Mouse (Mus musculus) embryonic fibroblast, embryonic 13.5 days (primary cell): Measurements from ENCODE around the gene Abca3.

Source experiments
- CTCF ChIP-seq: IDR thresholded peaks from 2 replicates; pipeline ENCODE4 v1.5.1; 2011; ENCODE audit warnings: mild to moderate bottlenecking, control low read depth, low read length, moderate library complexity, borderline replicate concordance; ENCODE audit not compliant: insufficient read depth
- POLR2A ChIP-seq: IDR thresholded peaks from 2 replicates; pipeline ENCODE4 v1.6.1; 2011; ENCODE audit warnings: low read depth, mild to moderate bottlenecking, control low read depth, low read length, moderate library complexity

DNA sequence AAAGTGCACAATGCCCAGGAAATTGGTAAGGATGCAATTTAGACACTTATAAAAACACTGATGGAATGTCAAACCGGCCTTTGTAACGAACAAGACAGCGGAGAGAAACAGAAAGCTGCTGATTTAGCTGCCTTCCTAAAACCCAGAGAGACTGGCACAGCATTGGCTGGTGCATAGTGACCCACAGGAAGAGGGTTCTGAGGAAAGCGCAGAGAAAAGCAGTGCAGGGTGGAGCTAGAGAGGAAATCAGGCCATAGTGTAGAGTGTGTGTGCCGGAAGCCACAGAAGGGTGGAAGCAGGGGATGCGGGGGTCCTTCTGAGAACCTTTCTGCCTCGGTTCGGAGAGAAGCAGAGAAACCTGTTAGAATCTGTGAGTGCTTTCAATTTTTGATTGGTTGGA lies 7.1 kb upstream of the Abca3 start:
- no peak for TF ChIP-seq CTCF
- no peak for TF ChIP-seq POLR2A
